Mouse (Mus musculus): ENCODE results near the gene Sult2b1. TPM values are rescaled to one million over a fixed set of nuclear protein-coding genes. Genes with fewer than 3 reads are reported as not detected.

Gene Sult2b1
- polyA plus RNA-seq, 1 experiment = not detected

DNA sequence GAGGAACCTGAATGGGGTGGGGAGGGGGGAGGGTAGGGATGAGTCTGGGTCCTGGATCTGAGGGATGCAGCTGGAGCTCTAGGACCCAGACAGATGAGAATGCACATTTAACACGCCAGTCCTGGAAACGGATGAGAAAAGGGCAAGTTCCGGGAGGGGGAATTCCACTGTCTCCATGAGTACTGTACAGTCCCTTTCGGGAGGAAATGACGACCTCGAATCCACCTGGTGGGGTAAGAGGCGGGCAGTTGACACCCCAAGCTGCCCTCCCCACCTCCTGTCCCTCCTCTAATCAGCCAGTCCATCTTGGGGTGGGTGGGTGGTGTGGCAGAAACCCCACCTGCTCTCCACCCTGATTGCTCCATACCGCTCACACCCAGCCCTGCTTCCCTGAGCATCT is 18.5 kb downstream of the Sult2b1 start:
- H3K27me3 ChIP-seq (ENCODE audit: control insufficient read depth) = no peaks in the 10 kb centered on the region
- TF ChIP-seq GATA1 (IDR thresholded peaks at IDR 0.05; ENCODE audit: low read length) (no peak), TAL1 (IDR thresholded peaks at IDR 0.05; ENCODE audit: low read length) (no peak)
- H3K4me3 ChIP-seq (replicated peaks) = no peak overlapping the region
- H3K36me3 ChIP-seq (ENCODE audit: control insufficient read depth) = no peaks in the 10 kb centered on the region
- no peaks in the 10 kb centered on the region for H3K9me3 ChIP-seq (ENCODE audit: control insufficient read depth, low read length)
- no peaks in the 10 kb centered on the region for H3K4me1 ChIP-seq (ENCODE audit: control insufficient read depth)

- TF ChIP-seq TAL1 (IDR thresholded peaks at IDR 0.05; ENCODE audit: low read length) (no peak), GATA1 (IDR thresholded peaks at IDR 0.05; ENCODE audit: low read length) (no peak)
- H3K4me3 ChIP-seq (replicated peaks) = no peak overlapping the region
- H3K9me3 ChIP-seq (ENCODE audit: control insufficient read depth, low read length) = no peaks in the 10 kb centered on the region
- no peaks in the 10 kb centered on the region for H3K36me3 ChIP-seq (ENCODE audit: control insufficient read depth)
- peaks cover 28% of the 10 kb centered on the region for H3K27me3 ChIP-seq (ENCODE audit: control insufficient read depth)
- no peaks in the 10 kb centered on the region for H3K4me1 ChIP-seq (ENCODE audit: control insufficient read depth)
Measured at GRCm38 (mm10) chr7:45760151-45760550, 24.3 kb downstream of the Sult2b1 start.

GRCm38 (mm10) chr7:45759400-45759799 is 25.1 kb downstream of the Sult2b1 start:
- TF ChIP-seq TAL1 (IDR thresholded peaks at IDR 0.05; ENCODE audit: low read length) (no peak), GATA1 (IDR thresholded peaks at IDR 0.05; ENCODE audit: low read length) (no peak)
- Histone ChIP-seq H3K4me3 (replicated peaks) (no peak overlapping the region), H3K36me3 (ENCODE audit: control insufficient read depth) (no peaks in the 10 kb centered on the region), H3K9me3 (ENCODE audit: control insufficient read depth, low read length) (no peaks in the 10 kb centered on the region), H3K27me3 (ENCODE audit: control insufficient read depth) (peaks cover 28% of the 10 kb centered on the region), H3K4me1 (ENCODE audit: control insufficient read depth) (no peaks in the 10 kb centered on the region)

DNA sequence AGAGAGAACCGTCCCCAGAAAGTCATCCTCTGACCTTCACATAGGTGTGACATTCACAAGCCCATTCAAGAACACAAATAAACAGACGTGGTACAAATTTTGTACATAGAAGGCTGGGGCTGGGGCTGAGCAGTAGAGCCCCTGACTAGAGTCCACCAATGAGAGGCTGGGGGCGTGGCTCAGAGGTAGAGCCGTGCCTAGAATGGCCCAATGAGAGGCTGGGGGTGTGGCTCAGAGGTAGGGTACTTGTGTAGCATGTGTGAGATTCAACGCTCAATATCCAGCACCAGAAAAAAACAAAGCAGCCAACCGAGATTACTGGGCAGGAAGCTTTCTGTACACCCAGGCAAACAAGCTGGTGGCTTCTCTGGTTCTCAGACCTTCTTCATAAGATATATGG is 28.8 kb downstream of the Sult2b1 start:
- Histone ChIP-seq H3K9me3 (ENCODE audit: control insufficient read depth, low read length) (peaks cover 2% of the 10 kb centered on the region; the same call in 1 of the 2 replicates), H3K36me3 (ENCODE audit: control insufficient read depth) (no peaks in the 10 kb centered on the region), H3K27me3 (ENCODE audit: control insufficient read depth) (peaks cover 26% of the 10 kb centered on the region), H3K4me1 (ENCODE audit: control insufficient read depth) (no peaks in the 10 kb centered on the region), H3K4me3 (replicated peaks) (no peak overlapping the region)
- TF ChIP-seq TAL1 (IDR thresholded peaks at IDR 0.05; ENCODE audit: low read length) = no peak
- no peak for TF ChIP-seq GATA1 (IDR thresholded peaks at IDR 0.05; ENCODE audit: low read length)

DNA sequence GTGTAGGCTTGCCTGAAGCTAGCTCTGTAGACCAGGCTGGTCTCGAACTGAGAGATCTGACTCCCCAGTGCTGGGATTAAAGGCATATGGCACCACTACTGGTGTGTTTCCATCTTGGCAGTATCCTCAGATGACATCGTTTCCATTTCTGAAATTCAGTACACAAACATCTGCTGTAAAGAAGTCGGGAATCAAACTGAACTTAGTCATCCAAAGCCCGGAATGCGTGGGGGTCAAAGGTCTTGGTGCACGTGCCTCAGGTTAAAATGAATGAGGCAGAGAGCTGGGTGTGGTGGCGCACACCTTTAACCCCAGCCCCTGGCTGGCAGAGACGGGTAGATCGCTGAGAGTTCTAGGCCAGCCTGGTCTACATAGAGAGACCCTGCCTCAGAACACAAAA is 34.3 kb downstream of the Sult2b1 start:
- Histone ChIP-seq H3K9me3 (ENCODE audit: control insufficient read depth, low read length) (peaks cover 6% of the 10 kb centered on the region), H3K4me3 (replicated peaks) (no peak overlapping the region), H3K4me1 (ENCODE audit: control insufficient read depth) (no peaks in the 10 kb centered on the region), H3K27me3 (ENCODE audit: control insufficient read depth) (no peaks in the 10 kb centered on the region; the same call in 1 of the 2 replicates), H3K36me3 (ENCODE audit: control insufficient read depth) (no peaks in the 10 kb centered on the region)
- TF ChIP-seq TAL1 (IDR thresholded peaks at IDR 0.05; ENCODE audit: low read length) = no peak
- TF ChIP-seq GATA1 (IDR thresholded peaks at IDR 0.05; ENCODE audit: low read length) = no peak

DNA sequence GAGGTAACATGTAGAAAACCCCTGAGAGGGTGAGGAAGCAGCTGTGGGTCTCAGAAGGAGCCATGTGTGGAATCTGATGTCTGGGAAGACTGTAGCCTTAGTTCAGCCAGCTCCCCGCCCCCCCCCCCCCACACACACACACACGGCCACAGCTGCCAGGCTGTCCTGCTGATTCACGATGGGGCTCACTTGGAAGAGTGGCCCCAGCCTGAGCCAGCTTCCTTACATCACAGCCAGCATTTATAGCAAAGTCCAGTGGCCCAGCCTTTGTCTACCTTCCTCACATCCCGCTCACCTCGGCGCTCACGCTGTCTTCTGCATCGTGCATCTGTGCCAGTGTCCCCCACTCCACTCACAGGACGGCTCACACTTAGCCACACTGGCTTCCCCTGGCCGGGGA is 35.1 kb downstream of the Sult2b1 start:
- H3K4me3 ChIP-seq (replicated peaks) = no peak overlapping the region
- TF ChIP-seq TAL1 (IDR thresholded peaks at IDR 0.05; ENCODE audit: low read length) = no peak
- TF ChIP-seq GATA1 (IDR thresholded peaks at IDR 0.05; ENCODE audit: low read length) = no peak
- H3K9me3 ChIP-seq (ENCODE audit: control insufficient read depth, low read length) = peaks cover 6% of the 10 kb centered on the region

GRCm38 (mm10) chr7:45748110-45748509 is 36.4 kb downstream of the Sult2b1 start:
- H3K36me3 ChIP-seq (ENCODE audit: control insufficient read depth) = no peaks in the 10 kb centered on the region
- no peak overlapping the region for H3K4me3 ChIP-seq (replicated peaks)
- TF ChIP-seq TAL1 (IDR thresholded peaks at IDR 0.05; ENCODE audit: low read length) = no peak
- TF ChIP-seq GATA1 (IDR thresholded peaks at IDR 0.05; ENCODE audit: low read length) = no peak
- no peaks in the 10 kb centered on the region; the same call in 1 of the 2 replicates for H3K27me3 ChIP-seq (ENCODE audit: control insufficient read depth)
- peaks cover 6% of the 10 kb centered on the region for H3K9me3 ChIP-seq (ENCODE audit: control insufficient read depth, low read length)
- H3K4me1 ChIP-seq (ENCODE audit: control insufficient read depth) = no peaks in the 10 kb centered on the region

More for the DNA sequence above, 35.1 kb downstream of the Sult2b1 start:
- Histone ChIP-seq H3K4me1 (ENCODE audit: control insufficient read depth) (no peaks in the 10 kb centered on the region), H3K36me3 (ENCODE audit: control insufficient read depth) (no peaks in the 10 kb centered on the region), H3K27me3 (ENCODE audit: control insufficient read depth) (no peaks in the 10 kb centered on the region; the same call in 1 of the 2 replicates)

DNA sequence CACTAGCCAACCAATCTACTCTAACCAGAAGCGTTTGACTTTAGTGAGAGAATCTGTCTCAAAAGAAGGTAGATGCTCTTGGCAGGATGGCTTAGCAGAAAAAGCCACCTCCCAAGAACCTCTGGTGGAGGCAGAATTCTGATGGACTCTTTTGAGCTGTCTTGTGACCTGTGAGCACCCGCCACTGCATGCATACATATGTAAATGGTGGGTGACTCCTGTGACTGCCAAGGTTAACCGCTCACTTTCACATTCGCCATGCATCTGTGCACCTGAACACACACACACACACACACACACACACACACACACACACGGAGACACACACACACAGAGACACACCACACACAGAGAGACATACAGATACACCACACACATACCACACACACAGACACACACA is 37.0 kb downstream of the Sult2b1 start:
- Histone ChIP-seq H3K4me1 (ENCODE audit: control insufficient read depth) (no peaks in the 10 kb centered on the region; the same call in 1 of the 2 replicates), H3K9me3 (ENCODE audit: control insufficient read depth, low read length) (peaks cover 6% of the 10 kb centered on the region), H3K36me3 (ENCODE audit: control insufficient read depth) (no peaks in the 10 kb centered on the region), H3K27me3 (ENCODE audit: control insufficient read depth) (peaks cover under 1% of the 10 kb centered on the region; the same call in 1 of the 2 replicates), H3K4me3 (replicated peaks) (no peak overlapping the region)
- TF ChIP-seq TAL1 (IDR thresholded peaks at IDR 0.05; ENCODE audit: low read length) = no peak
- no peak for TF ChIP-seq GATA1 (IDR thresholded peaks at IDR 0.05; ENCODE audit: low read length)

DNA sequence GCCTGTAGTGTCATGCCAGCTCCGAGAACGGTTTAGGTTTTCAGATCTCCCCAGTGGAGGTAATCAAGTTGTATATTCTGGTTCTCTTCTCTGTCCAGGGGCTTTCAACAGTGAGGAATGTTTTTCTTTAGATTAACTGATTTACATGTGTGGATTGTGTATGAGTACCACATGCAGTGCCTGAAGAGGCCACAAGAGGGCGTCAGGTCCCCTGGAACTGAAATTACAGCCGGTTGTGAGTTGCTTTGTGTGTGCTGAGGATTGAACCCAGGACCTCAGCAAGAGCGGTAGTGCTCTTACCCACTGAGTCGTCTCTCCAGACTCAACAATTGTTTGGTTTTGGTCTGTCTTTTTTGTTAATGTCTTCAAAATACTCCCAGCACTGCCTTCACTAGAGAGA is 38.0 kb downstream of the Sult2b1 start:
- TF ChIP-seq TAL1 (IDR thresholded peaks at IDR 0.05; ENCODE audit: low read length) = no peak
- peaks cover 6% of the 10 kb centered on the region for H3K9me3 ChIP-seq (ENCODE audit: control insufficient read depth, low read length)
- H3K36me3 ChIP-seq (ENCODE audit: control insufficient read depth) = no peaks in the 10 kb centered on the region

GRCm38 (mm10) chr7:45744387-45744786 is 40.1 kb downstream of the Sult2b1 start:
- Histone ChIP-seq H3K27me3 (ENCODE audit: control insufficient read depth) (peaks cover 5% of the 10 kb centered on the region), H3K36me3 (ENCODE audit: control insufficient read depth) (no peaks in the 10 kb centered on the region), H3K4me3 (replicated peaks) (no peak overlapping the region), H3K4me1 (ENCODE audit: control insufficient read depth) (no peaks in the 10 kb centered on the region; the same call in 1 of the 2 replicates), H3K9me3 (ENCODE audit: control insufficient read depth, low read length) (peaks cover 4% of the 10 kb centered on the region)
- TF ChIP-seq TAL1 (IDR thresholded peaks at IDR 0.05; ENCODE audit: low read length) (no peak), GATA1 (IDR thresholded peaks at IDR 0.05; ENCODE audit: low read length) (no peak)

More for the DNA sequence above, 38.0 kb downstream of the Sult2b1 start:
- Histone ChIP-seq H3K27me3 (ENCODE audit: control insufficient read depth) (peaks cover 5% of the 10 kb centered on the region), H3K4me3 (replicated peaks) (no peak overlapping the region), H3K4me1 (ENCODE audit: control insufficient read depth) (no peaks in the 10 kb centered on the region; the same call in 1 of the 2 replicates)
